Mouse (Mus musculus): ENCODE data around the gene Crnkl1.

Gene Crnkl1

DNA sequence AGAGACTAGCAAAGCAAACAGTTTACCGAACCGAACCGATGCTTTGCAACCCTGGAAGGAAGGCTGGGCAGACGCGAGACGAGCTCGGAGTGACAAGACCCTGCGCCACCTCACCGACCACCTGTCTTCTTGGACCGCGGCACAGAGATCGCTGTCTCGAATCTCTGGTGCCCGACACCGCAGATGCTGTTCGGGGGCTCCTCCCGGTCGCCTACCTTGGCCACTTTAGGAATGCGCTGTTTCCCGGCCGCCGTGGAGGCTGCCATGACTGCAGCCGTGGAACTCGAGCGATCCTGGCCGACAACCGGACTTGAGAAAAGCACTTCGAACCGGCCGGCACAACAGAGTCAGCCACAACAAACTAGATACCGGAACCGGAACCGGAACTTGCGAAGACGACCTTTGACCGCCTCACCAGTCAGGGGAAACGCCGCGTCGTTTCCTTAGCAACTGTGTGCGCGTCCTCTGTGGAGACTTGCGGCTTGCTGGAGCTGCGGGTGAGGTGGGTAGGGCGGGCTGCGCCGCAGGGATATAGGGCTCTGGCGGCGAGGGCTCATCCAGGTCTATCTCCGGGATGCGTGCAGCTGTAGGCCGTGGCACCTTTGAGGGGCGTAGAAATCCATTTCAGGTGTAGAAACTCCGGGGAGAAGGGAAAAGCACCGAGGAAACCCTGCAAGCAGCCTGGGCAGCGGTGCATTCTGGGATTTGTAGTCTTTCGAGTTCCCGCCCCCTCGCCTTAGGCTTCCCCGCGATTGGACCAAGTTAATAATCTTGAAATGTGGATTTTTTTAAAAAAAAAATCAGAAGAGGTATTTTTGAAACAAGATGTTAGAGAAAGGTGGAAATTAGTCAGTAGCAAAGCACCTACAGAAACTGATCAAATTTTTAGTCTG, at the start of gene Crnkl1, which contains the start of gene Cfap61:
Crnkl1 (minus strand) TSS at position 676 of the 893 bp plus-strand sequence.
Cfap61 (plus strand) TSS at position 446 of the 893 bp plus-strand sequence.
- in situ Hi-C loops (cut with MboI; ENCODE audit: low pct_unique_long_range_greater_than_20kb in 1 of 2, low sequenced_read_pairs in 2 of 2, unreplicated experiment in 1 of 2) = no loop called here

DNA sequence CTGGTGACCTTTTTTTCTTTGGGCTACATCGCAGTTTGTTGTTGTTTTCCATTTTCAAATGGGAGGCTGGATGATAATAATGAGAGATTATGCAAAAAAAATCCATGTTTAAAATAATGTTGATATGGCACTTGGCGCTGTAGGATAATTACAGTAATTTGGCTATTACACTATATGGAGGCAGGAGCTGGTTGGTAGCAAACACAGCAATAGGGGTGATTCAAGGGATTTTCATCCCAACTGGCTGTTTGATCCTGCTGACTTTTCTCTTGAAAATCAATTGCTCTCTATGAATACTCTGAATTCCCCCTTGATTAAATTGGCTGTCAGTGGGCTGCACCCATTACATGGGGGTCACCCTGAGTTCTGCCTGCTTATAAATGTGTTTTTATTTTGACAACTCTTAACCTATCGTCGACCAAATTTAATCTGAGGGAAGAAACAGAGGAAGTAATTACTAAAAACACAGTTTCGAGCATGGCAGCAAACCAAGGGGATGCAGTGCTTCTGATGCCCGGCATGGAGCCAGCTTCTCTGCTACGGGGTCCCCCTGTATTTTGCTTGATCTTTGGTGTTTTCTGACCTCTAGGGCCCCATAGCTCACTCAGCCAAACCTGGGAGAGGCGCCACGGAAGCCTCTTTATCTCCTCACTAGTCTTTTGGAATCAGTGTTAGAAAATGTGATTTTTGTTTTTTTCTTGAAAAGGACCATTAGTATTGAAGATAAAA, 47.7 kb upstream of the Crnkl1 start:
- in situ Hi-C loops (cut with MboI; ENCODE audit: low pct_unique_long_range_greater_than_20kb in 1 of 2, low sequenced_read_pairs in 2 of 2, unreplicated experiment in 1 of 2) = no loop called here

DNA sequence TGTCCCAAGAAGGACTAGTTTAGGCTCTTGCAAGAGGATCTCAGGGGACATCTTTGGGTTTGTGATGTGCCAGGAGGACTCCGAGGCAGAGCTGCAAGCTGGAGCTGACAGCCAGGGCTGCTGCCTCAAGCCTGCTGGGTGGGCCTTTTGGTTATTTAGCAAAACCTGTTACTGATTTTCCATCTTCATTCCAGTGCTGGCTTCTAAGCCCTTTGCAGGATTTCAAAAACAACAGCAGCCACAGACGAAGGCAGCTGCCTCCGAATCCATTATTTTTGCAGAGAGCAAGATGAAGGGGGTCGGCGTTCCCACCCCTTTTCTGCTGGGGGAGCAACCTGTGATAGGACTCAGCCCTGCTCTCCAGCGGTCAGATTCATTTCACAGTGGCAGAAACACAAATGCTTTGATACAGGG, 46.9 kb upstream of the Crnkl1 start:
- in situ Hi-C loops (cut with MboI; ENCODE audit: low pct_unique_long_range_greater_than_20kb in 1 of 2, low sequenced_read_pairs in 2 of 2, unreplicated experiment in 1 of 2) = no loop called here

DNA sequence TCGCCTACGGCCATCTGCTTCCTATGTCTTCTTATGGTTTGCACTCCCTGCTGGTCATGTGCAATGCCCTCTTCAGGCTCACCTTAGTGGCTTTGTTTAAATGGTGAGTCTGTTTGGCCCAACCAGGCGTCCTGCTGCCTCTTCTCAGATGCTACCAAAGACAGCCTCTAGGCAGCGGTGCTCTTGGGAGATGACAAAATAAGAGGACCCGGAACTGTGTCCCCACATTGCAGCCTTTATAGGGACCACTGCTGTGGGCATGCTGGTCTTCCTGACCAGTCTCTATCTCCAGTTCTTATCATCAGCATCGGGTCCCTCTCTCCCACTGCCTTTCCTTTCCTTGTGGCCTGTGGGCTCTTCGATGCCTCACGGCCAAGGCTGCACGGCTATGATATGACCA, 46.1 kb upstream of the Crnkl1 start:
- in situ Hi-C loops (cut with MboI; ENCODE audit: low pct_unique_long_range_greater_than_20kb in 1 of 2, low sequenced_read_pairs in 2 of 2, unreplicated experiment in 1 of 2) = no loop called here

DNA sequence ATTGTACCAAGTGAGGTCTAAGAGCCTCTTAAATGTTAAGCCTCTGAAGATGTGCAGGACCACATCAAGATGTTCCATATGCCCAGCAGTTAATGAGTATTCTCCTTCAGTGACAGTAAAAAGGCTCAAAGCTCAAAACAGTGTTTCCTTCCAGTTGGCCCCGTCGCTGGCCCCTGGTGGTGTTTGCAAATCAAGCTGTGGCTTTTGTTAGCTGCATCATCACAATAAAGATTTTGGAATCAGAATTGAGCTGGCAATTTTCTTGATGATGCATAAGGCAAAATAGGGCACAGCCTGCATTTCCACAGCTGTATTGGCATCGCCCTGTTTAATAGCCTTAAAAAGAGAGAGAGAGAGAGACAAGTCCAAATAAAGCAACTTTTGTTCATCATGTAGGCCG, 44.8 kb upstream of the Crnkl1 start:
- in situ Hi-C loops (cut with MboI; ENCODE audit: low pct_unique_long_range_greater_than_20kb in 1 of 2, low sequenced_read_pairs in 2 of 2, unreplicated experiment in 1 of 2) = no loop called here

DNA sequence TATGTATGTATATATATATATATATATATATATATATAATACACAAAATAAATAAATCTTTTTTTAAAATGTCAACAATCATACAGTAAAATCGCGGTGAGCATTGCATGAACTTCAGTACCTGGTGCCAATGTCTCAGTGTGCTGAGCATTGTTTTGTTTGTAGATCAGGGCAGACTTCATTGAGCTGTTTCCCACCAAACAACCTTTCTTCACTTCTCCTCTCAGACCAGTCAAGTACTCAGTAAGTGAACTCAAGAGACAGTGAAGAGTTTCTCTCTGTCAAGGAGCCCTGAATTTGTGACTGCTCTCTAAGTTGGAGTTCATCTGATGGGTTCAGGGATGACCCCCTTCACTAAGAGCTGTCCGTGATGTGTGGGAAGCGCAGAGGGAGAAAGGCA, 37.8 kb upstream of the Crnkl1 start:
- in situ Hi-C loops (cut with MboI; ENCODE audit: low pct_unique_long_range_greater_than_20kb in 1 of 2, low sequenced_read_pairs in 2 of 2, unreplicated experiment in 1 of 2) = loop anchor here (25.0 kb wide), 3 partner anchors 240 to 640 kb away; partner anchors contain the start of gene Insm1 (in 1 of the 2)

DNA sequence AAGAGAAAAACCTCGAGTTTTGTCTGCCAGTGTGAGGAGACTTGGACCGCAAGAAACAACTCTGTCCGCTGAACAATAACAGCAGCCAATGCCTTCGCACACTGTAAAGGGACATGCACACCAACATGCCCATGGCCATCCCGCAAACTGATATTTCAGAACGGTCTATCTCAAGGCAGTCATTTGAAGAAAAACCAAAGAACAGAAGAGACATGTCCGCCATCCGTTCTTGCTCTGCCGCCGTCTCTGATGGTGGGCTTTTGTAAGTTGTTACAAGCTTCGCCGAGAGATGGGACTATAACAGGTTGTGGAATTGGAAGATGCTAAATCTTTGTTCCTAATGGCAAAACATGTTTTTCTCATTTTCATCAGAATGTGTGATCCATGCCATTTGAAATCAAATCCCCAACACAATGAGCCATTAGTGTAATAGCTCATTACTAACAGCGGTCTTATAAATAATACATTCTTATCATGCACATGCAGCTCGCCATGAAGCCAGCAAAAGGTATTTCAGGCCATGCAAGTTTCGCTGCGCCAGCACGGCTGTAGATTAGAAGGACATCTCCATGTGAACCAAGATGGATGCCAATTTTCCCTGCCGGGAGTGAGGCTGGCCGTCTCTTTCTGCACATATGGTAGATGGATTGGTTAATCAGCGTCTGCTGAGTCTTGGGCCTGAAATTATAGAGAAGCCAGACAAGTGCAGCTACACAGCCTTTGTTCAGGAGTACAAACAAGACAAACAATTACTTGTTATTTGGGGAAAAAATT, 36.6 kb upstream of the Crnkl1 start:
- in situ Hi-C loops (cut with MboI; ENCODE audit: low pct_unique_long_range_greater_than_20kb in 1 of 2, low sequenced_read_pairs in 2 of 2, unreplicated experiment in 1 of 2) = loop anchor here (25.0 kb wide), 3 partner anchors 241 to 641 kb away; partner anchors contain the start of gene Insm1 (in 1 of the 2)

DNA sequence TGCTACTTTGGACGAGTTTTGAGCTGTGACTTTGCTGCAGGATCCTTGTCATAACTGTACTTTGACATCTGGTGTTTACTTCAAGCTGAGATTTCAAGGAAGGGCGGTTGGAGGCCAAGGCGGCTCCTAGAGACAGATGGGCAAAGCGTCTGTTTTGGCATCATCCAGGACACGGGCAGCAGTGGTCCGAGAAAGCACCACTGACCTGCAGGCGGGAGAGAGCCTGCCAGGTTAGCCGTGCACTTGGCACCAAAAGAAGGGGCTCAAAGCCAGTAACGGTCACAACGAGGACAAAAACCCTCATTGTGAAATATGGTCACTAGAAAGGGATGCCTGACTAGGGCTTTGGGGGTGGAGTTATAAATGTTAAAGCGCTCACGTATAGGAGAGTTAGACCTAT, 35.9 kb upstream of the Crnkl1 start:
- in situ Hi-C loops (cut with MboI; ENCODE audit: low pct_unique_long_range_greater_than_20kb in 1 of 2, low sequenced_read_pairs in 2 of 2, unreplicated experiment in 1 of 2) = loop anchor here (25.0 kb wide), 3 partner anchors 242 to 642 kb away; partner anchors contain the start of gene Insm1 (in 1 of the 2)

DNA sequence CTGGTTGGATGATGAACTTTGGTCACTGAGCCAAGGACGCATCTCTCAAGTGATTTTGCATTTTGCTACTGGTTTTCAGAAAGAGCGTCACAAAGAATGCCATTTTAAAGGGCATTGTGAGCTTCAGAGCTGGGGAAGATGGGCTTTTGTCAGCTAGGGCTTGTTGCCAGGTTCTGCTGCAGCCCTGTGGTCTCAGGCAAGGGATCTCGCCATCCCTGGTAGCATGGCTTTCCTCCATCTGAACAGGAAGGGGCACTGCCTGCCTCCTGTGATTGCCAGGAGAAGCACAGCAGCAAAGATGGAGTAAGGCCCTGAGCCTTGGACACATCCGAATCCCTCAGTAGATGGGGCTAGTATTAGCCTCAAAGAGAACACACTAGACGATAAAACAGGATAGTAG, 27.0 kb upstream of the Crnkl1 start:
- in situ Hi-C loops (cut with MboI; ENCODE audit: low pct_unique_long_range_greater_than_20kb in 1 of 2, low sequenced_read_pairs in 2 of 2, unreplicated experiment in 1 of 2) = loop anchor here (10.0 to 25.0 kb wide), 4 partner anchors 233 to 650 kb away; partner anchors contain the start of gene Insm1 (in 1 of the 2)

DNA sequence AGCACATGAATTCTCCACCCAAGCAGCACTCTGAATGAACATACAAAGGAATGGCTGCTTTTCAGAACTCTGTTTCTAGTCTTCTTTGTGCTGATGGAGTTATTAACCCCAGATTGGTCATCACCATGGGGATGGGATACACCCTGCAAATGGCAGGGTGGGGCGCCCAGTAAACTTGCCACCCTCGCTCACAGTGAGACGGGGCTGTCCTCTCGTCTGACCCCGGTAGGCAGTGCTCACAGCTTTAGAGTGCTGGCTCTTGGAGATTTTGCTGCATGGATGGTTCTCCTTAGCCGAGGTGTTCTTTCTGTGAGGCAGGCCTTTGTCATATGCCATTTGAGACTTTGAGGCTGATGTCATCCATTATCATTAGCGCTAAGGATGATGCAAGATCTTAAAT, 23.7 kb upstream of the Crnkl1 start:
- in situ Hi-C loops (cut with MboI; ENCODE audit: low pct_unique_long_range_greater_than_20kb in 1 of 2, low sequenced_read_pairs in 2 of 2, unreplicated experiment in 1 of 2) = loop anchor here (25.0 kb wide), 3 partner anchors 254 to 654 kb away; partner anchors contain the start of gene Insm1 (in 1 of the 2)

DNA sequence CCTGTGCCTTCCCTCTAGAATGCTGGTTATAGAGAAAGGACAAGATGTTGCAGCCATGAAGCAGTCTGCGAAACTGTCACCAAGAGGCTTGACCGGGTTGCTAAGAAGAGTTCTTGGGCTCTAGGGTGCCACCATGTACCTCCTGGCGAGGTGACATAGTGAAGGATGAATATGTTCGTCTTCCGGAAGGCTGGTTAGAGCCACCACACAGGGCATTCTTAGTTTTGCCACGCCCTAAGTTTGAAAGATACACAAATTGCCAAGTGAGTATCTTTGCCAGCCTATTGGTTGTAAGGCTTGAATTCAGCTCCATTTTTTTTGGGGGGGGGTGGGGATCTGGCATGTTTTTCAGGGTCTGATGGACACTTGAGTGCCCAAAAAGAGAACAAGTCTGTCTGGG, 23.3 kb upstream of the Crnkl1 start:
- in situ Hi-C loops (cut with MboI; ENCODE audit: low pct_unique_long_range_greater_than_20kb in 1 of 2, low sequenced_read_pairs in 2 of 2, unreplicated experiment in 1 of 2) = loop anchor here (25.0 kb wide), 3 partner anchors 254 to 654 kb away; partner anchors contain the start of gene Insm1 (in 1 of the 2)

DNA sequence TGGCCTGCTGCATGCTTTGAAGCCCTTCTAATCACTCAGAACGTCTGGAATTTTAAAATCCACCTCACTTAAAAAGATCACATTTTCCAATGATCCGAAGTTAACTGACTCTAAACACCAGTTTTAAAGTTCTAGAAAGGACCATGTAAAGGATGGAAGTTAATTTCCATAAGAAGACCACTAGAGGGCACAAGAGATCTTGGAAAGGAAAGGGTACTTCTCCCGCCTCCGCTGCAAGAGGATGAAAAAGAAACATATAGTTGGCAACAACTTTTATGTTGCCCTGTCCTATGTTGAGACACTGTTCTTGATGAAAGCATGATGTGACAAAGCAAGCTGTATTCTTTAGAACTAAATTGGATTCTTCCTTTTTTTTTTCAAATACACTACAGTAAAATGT, 22.6 kb upstream of the Crnkl1 start:
- in situ Hi-C loops (cut with MboI; ENCODE audit: low pct_unique_long_range_greater_than_20kb in 1 of 2, low sequenced_read_pairs in 2 of 2, unreplicated experiment in 1 of 2) = loop anchor here (25.0 kb wide), 3 partner anchors 255 to 655 kb away; partner anchors contain the start of gene Insm1 (in 1 of the 2)

DNA sequence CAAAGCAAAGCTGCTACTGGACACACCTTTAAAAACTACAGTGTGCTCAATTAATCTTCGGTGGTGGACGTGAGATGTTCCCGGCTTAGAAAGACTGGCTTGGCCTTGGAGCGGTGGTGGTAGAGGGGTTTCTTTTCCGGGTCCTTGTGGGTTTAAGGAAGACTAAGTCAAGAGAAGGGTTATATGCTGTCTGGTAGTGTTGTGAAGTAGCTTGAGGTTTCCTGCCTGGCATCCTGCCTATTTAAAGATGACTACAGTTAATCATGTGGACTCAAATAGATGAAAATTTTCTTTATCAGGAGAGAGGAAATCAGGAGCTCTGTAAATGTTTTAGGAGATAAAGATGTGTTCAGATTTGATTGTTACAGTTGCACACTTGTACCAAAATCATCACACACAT, 21.5 kb upstream of the Crnkl1 start:
- in situ Hi-C loops (cut with MboI; ENCODE audit: low pct_unique_long_range_greater_than_20kb in 1 of 2, low sequenced_read_pairs in 2 of 2, unreplicated experiment in 1 of 2) = loop anchor here (25.0 kb wide), 3 partner anchors 256 to 656 kb away; partner anchors contain the start of gene Insm1 (in 1 of the 2)

DNA sequence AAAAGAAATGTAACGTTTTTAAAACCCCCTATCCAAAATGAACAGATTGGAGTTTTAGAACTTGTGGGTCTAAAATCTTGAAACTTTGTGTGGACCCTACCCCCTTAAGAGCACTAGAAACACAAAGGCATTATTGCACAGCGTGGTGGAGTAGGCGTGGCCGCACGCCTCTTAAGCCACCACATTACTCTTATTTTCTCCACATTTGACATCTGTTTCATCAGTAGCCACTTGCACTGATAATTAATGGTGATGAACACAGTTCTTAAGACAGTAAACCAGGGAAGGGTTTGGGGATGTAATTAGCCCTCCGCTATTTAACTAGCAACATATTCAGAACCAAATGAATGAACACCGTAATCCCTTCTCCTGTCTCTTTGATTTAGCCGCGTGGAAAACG, 21.0 kb upstream of the Crnkl1 start:
- in situ Hi-C loops (cut with MboI; ENCODE audit: low pct_unique_long_range_greater_than_20kb in 1 of 2, low sequenced_read_pairs in 2 of 2, unreplicated experiment in 1 of 2) = loop anchor here (25.0 kb wide), 3 partner anchors 256 to 656 kb away; partner anchors contain the start of gene Insm1 (in 1 of the 2)

DNA sequence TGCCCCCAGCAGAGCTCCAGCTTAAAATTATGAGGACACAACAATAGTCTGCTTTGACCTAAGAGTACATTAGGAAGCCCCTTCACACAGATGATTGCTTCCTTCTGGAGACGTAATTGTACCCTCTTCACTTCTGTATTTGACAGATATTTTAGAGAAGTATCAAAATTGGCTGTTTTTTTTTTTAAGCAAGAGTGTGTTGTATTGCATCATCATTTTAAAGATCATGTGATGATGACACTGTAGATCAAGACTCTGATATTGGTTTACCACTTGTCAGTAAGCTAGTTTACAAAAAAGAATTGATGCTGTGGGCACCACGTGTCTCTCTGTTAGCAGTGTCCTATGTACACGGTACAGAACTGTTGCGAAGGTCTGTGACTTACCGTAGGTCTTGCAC, 17.9 kb upstream of the Crnkl1 start:
- in situ Hi-C loops (cut with MboI; ENCODE audit: low pct_unique_long_range_greater_than_20kb in 1 of 2, low sequenced_read_pairs in 2 of 2, unreplicated experiment in 1 of 2) = loop anchor here (25.0 kb wide), 3 partner anchors 260 to 660 kb away; partner anchors contain the start of gene Insm1 (in 1 of the 2)

DNA sequence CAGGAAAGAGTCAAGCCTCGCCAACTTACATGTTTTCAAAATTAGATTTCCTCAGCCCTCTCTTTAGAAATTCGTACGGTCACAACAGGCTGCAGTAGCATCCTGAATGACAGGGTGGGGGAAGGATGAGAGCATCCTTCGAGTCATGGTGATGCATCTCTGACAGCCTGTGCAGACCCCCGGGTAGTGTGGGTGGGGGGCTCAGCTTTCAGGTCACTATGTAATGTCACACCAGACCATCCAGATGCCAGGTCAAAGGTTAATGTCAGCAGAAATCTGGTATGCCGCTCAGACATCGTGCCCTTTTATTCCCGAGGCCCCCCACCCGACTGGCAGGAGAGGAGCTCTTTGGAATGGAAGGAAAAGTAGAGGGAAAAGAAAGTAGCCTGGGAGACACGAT, 15.4 kb upstream of the Crnkl1 start:
- in situ Hi-C loops (cut with MboI; ENCODE audit: low pct_unique_long_range_greater_than_20kb in 1 of 2, low sequenced_read_pairs in 2 of 2, unreplicated experiment in 1 of 2) = loop anchor here (25.0 kb wide), 3 partner anchors 262 to 662 kb away; partner anchors contain the start of gene Insm1 (in 1 of the 2)

DNA sequence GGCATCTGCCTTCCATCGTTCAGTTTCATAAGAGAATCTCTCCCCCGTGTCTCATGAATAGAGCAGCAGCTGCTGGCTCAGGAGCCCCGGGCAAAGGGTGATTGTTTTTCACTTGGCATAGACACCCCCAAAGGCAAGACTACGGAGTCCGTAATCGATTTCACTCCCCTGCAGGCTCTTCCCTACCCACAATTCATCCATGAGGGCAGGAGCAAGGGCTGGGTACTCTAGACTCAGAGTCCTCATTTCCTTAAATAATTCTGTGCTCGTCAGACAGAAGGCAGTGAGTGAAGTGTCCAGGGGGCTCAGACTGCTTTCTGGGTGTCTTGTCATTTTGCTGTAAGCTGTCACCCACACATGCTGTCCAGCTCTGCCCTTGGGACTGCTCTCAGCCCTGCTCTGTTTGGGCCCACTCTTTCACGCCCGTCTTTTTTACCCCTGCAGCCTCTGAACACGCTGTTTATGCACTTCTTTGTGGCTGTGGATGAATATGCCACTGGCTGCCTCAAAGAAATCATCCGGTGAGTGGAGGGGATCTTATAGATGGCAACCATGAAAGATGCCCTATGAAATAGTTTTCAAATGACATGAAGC, 14.8 kb upstream of the Crnkl1 start:
- in situ Hi-C loops (cut with MboI; ENCODE audit: low pct_unique_long_range_greater_than_20kb in 1 of 2, low sequenced_read_pairs in 2 of 2, unreplicated experiment in 1 of 2) = loop anchor here (25.0 kb wide), 3 partner anchors 263 to 663 kb away; partner anchors contain the start of gene Insm1 (in 1 of the 2)

Data from mouse embryonic stem cell (cell line).